In genomic region chr7:135487423-135487822, GRCm38 (mm10) we compare ENCODE assay signal across 9 mouse cellular contexts. TPM values are rescaled to one million over a fixed set of nuclear protein-coding genes. Genes with fewer than 3 reads are reported as not detected.
DNase-seq lines count a peak whose midpoint lies in the region; ATAC-seq and TF ChIP-seq lines count a peak whose summit lies in the region.
"Had no signal": no experiment of that assay in that cellular context is flagged by ENCODE, and none has a peak within 500 bp of the region (broad histone marks: within the 10 kb centered on the region; RNA-seq: fewer than 3 reads in every experiment).

No protein-coding gene starts in this region.

- H3K27me3 ChIP-seq in hindbrain, embryonic 10.5 days (ENCODE audit: insufficient read depth, poor library complexity, severe bottlenecking): peaks cover 43% of the 10 kb centered on the region
- H3K27me3 ChIP-seq in hindbrain, embryonic 13.5 days: peaks cover 24% of the 10 kb centered on the region
- no peaks in the 10 kb centered on the region for H3K27me3 ChIP-seq in spleen, adult 2 months (ENCODE audit: control insufficient read depth, insufficient read depth, low read length)

- peaks cover 29% of the 10 kb centered on the region for H3K4me1 ChIP-seq in hindbrain, embryonic 10.5 days (replicated peaks)
- peaks cover 25% of the 10 kb centered on the region for H3K4me1 ChIP-seq in hindbrain, embryonic 13.5 days (replicated peaks)
- H3K4me1 ChIP-seq in spleen, adult 2 months (ENCODE audit: control insufficient read depth, insufficient read depth, insufficient read length): no peaks in the 10 kb centered on the region

- peak; percentile 69; the same call in 1 of the 2 replicates for TF ChIP-seq CTCF in spleen, adult 2 months (IDR thresholded peaks at IDR 0.05; ENCODE audit: extremely low read depth, insufficient read depth, insufficient read length, insufficient replicate concordance)

- no peaks in the 10 kb centered on the region for H3K36me3 ChIP-seq in hindbrain, embryonic 10.5 days
- H3K36me3 ChIP-seq in hindbrain, embryonic 13.5 days: no peaks in the 10 kb centered on the region
- no peaks in the 10 kb centered on the region for H3K36me3 ChIP-seq in spleen, adult 2 months (ENCODE audit: control insufficient read depth, insufficient read depth, low read length)
- H3K36me3 ChIP-seq: limb, embryonic 12.5 days had no signal

- ATAC-seq in hindbrain, embryonic 13.5 days (ENCODE audit: low FRiP score): no peak
- ATAC-seq in granulocyte monocyte progenitor cell, adult 5-6 weeks (replicated peaks; ENCODE audit: poor library complexity, severe bottlenecking): peak; percentile 66

- H3K4me3 ChIP-seq in hindbrain, embryonic 10.5 days: no peak overlapping the region
- no peak overlapping the region for H3K4me3 ChIP-seq in hindbrain, embryonic 13.5 days
- H3K4me3 ChIP-seq in spleen, adult 2 months (ENCODE audit: extremely low read depth, insufficient read depth, insufficient read length): no peak overlapping the region
- H3K4me3 ChIP-seq: limb, embryonic 12.5 days had no signal

- H3K9me3 ChIP-seq in hindbrain, embryonic 10.5 days: 0 out of 2 replicates have a peak, but pooled peaks cover 4% of the 10 kb centered on the region
- peaks cover 7% of the 10 kb centered on the region; the same call in 1 of the 2 replicates for H3K9me3 ChIP-seq in hindbrain, embryonic 13.5 days
- H3K9me3 ChIP-seq: limb, embryonic 12.5 days had no signal

- no peak overlapping the region for H3K27ac ChIP-seq in hindbrain, embryonic 10.5 days
- no peak overlapping the region for H3K27ac ChIP-seq in hindbrain, embryonic 13.5 days
- no peak overlapping the region for H3K27ac ChIP-seq in spleen, adult 2 months (ENCODE audit: insufficient read depth, low read length)
- H3K27ac ChIP-seq: limb, embryonic 12.5 days had no signal

- H3K9ac ChIP-seq in hindbrain, embryonic 13.5 days: no peak overlapping the region
- H3K9ac ChIP-seq: limb, embryonic 12.5 days had no signal

- H3K4me2 ChIP-seq in hindbrain, embryonic 13.5 days: no peak overlapping the region
- H3K4me2 ChIP-seq: limb, embryonic 12.5 days had no signal

- peak; percentile 80 for DNase-seq in hindbrain, embryonic 10.5 days (ENCODE audit: low spot score)
- peak; percentile 64 for DNase-seq in adipocyte (ENCODE audit: low spot score)
- DNase-seq in cerebellum, postnatal 25 days: peak; percentile 77 to 86
- peak; percentile 72 to 92 for DNase-seq in layer of hippocampus, postnatal 25 days (ENCODE audit: extremely low spot score in 1 of 2, low spot score in 1 of 2)
- peak; percentile 76 for DNase-seq in mesoderm, embryonic 11.5 days (ENCODE audit: low read depth, low spot score)
- DNase-seq in spleen, adult 2 months (ENCODE audit: low read depth in 1 of 2, low spot score in 2 of 2): peak; percentile 14 to 57

- TF ChIP-seq POLR2A in spleen, adult 2 months (IDR thresholded peaks at IDR 0.05; ENCODE audit: low read depth, low read length): no peak

- WGBS in hindbrain, embryonic 10.5 days: 21% methylated on average over 4 of the region's 4 CpGs
- WGBS in hindbrain, embryonic 13.5 days: 25% methylated on average over 4 of the region's 4 CpGs
- 24% methylated on average over 4 of the region's 4 CpGs for WGBS in spleen, adult 2 months

RNA-seq across cellular contexts. Expression of gene Clrn3, which starts 41.0 kb away (rescaled TPM):
- not detected in 2 replicates for polyA plus RNA-seq in hindbrain, embryonic 10.5 days (2016; fragmentation: Nextera tagmentation; extraction: Ambion mirVana)
- 0.05 TPM in 1 of 2 replicates, not detected in the other for polyA plus RNA-seq in hindbrain, embryonic 13.5 days (2015; fragmentation: Nextera tagmentation; extraction: Ambion mirVana)
- total RNA-seq in granulocyte monocyte progenitor cell, adult 5-6 weeks (2014; fragmentation: Nextera tagmentation): not detected in 2 replicates
- 0.04 TPM in 1 of 2 replicates, not detected in the other for total RNA-seq in granulocyte monocyte progenitor cell, adult 5-6 weeks (2017)
- total RNA-seq in layer of hippocampus, postnatal 25 days (2021): not detected
- not detected in 2 replicates for polyA plus RNA-seq in spleen, adult 2 months (2012; rRNA removed)
- polyA plus RNA-seq: limb, embryonic 12.5 days had no signal

RNA-seq across cellular contexts. Expression of gene Ptpre, which starts 49.9 kb away (rescaled TPM):
- 0.68 and 0.85 TPM in 2 replicates for polyA plus RNA-seq in hindbrain, embryonic 10.5 days (2016; fragmentation: Nextera tagmentation; extraction: Ambion mirVana)
- 4.1 and 4.4 TPM in 2 replicates for polyA plus RNA-seq in hindbrain, embryonic 13.5 days (2015; fragmentation: Nextera tagmentation; extraction: Ambion mirVana)
- 74.9 and 86.6 TPM in 2 replicates for total RNA-seq in granulocyte monocyte progenitor cell, adult 5-6 weeks (2014; fragmentation: Nextera tagmentation)
- 48.3 and 49.8 TPM in 2 replicates for total RNA-seq in granulocyte monocyte progenitor cell, adult 5-6 weeks (2017)
- total RNA-seq in layer of hippocampus, postnatal 25 days (2021): 10 to 100 TPM; 47.4 to 59.0 TPM
- polyA plus RNA-seq in spleen, adult 2 months (2012; rRNA removed): 9.5 and 10.1 TPM in 2 replicates
